Mouse (Mus musculus): Measurements from ENCODE around the gene Ttl. TPM values are rescaled to one million over a fixed set of nuclear protein-coding genes. Genes with fewer than 3 reads are reported as not detected.

Gene Ttl
- total RNA-seq, 4 experiments from 2014 or later: 17.9 to 22.8 (median 21.9) TPM

Other genes with a start within 250 kb of the Ttl start
- 10 to 100 TPM; 18.0 to 20.6 (median 19.3) TPM for gene Tmem87b, start 247.8 kb upstream of the Ttl start, total RNA-seq (2022)
- gene Fbln7, start 203.0 kb upstream of the Ttl start, total RNA-seq (2022): 1 to 10 TPM in 1 of 4 experiments, under 1 TPM in 3; 0.26 to 1.2 (median 0.81) TPM
- gene Zc3h8, start 121.9 kb upstream of the Ttl start, total RNA-seq (2022): 1 to 10 TPM; 7.0 to 8.3 (median 7.7) TPM
- gene Zc3h6, start 98.5 kb upstream of the Ttl start, total RNA-seq (2022): 1 to 10 TPM; 2.6 to 9.2 (median 5.5) TPM
- 10 to 100 TPM; 10.7 to 12.4 (median 12.2) TPM for gene Gm10762, start 98.2 kb upstream of the Ttl start, total RNA-seq (2022)
- gene Vinac1, start 17.8 kb upstream of the Ttl start, total RNA-seq (2022): under 1 TPM in 1 of 4 experiments, not detected in 3; 0.08 TPM
- 10 to 100 TPM in 2 of 4 experiments, 1 to 10 TPM in 2; 9.6 to 11.5 (median 10.1) TPM for gene Polr1b, start 35.1 kb downstream of the Ttl start, total RNA-seq (2022)
- gene Chchd5, start 63.8 kb downstream of the Ttl start, total RNA-seq (2022): 10 to 100 TPM; 10.4 to 15.9 (median 11.9) TPM
- gene Slc20a1, start 132.8 kb downstream of the Ttl start, total RNA-seq (2022): 10 to 100 TPM in 2 of 4 experiments, 1 to 10 TPM in 2; 7.6 to 13.2 (median 10.0) TPM
- gene Ckap2l, start 231.3 kb downstream of the Ttl start, total RNA-seq (2022): under 1 TPM; 0.19 to 0.78 (median 0.33) TPM
- not detected for gene Il1a, start 244.0 kb downstream of the Ttl start, total RNA-seq (2022)